In genomic region chr3:108850506-108850905, GRCm38 (mm10) we compare ENCODE assay signal across 8 mouse cellular contexts. TPM values are rescaled to one million over a fixed set of nuclear protein-coding genes. Genes with fewer than 3 reads are reported as not detected.
A peak's percentile ranks its signal among the peaks of the same experiment; 100 is the strongest.
DNase-seq lines count a peak whose midpoint lies in the region; ATAC-seq lines count a peak whose summit lies in the region.

No protein-coding gene starts in this region.

- peak; percentile 68 for DNase-seq in kidney, postnatal 14 days
- no peak for DNase-seq in kidney, adult 11 months
- peak; percentile 88 for DNase-seq in adipocyte (ENCODE audit: low spot score)
- peak; percentile 49 for DNase-seq in lung, postnatal 14 days
- DNase-seq in embryo, embryonic 9.5 days (ENCODE audit: extremely low spot score): no peak
- DNase-seq in embryo, embryonic 10.5 days (ENCODE audit: low spot score): no peak
- no peak for DNase-seq in frontal cortex, postnatal 36 days (ENCODE audit: low spot score in 2 of 2)

- ATAC-seq in CD4-positive, CD25-positive, alpha-beta regulatory T cell, adult 4 months: peak; percentile 81

RNA-seq across cellular contexts. Expression of gene Stxbp3, which starts 10.2 kb away (rescaled TPM):
- 10 to 100 TPM; 76.9 to 97.7 TPM for polyA plus RNA-seq in CD4-positive, CD25-positive, alpha-beta regulatory T cell, adult 4 months (2017; shearing (Covaris generic))

RNA-seq across cellular contexts. Expression of gene Fndc7, which starts 39.3 kb away (rescaled TPM):
- under 1 TPM; 0.22 to 0.68 TPM for polyA plus RNA-seq in CD4-positive, CD25-positive, alpha-beta regulatory T cell, adult 4 months (2017; shearing (Covaris generic))

Comparison
In these comparisons a context has a peak if more than half of its experiments do, and no peak if none do; other contexts are left out.
1. DNase-seq: peak in kidney, postnatal 14 days (single experiment), adipocyte (single experiment) and lung, postnatal 14 days (single experiment); none in kidney, adult 11 months (single experiment), embryo, embryonic 9.5 days (single experiment), embryo, embryonic 10.5 days (single experiment) and frontal cortex, postnatal 36 days (0 of 2).